Mouse (Mus musculus): Measurements from ENCODE around the gene Tctn1.

DNA sequence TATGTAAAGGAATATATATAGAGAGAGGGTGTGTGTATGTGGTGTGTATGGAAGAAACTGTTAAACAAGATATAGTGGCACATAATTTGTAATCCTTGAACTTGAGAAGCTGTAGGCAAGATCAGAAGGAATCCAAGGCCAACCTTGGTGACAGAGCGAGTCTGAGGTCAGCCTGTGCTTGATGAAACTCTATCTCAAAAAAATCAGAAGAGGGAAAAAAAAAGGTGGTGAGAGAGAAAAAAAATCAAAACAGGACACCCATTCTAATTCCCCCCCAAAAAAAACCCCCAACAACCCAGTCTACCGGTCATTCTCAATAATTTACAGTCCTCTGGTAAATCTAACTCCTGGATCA, 19.5 kb upstream of the Tctn1 start:
- TF ChIP-seq CTCF (IDR thresholded peaks at IDR 0.05; ENCODE audit: low read depth), result no peak
- no peak for TF ChIP-seq EP300 (IDR thresholded peaks at IDR 0.05; ENCODE audit: low read depth)
